Mouse (Mus musculus) embryo, embryonic 11.5 days (tissue): ENCODE data around the gene Slc34a3.

Source experiments
- DNase-seq: peaks from one replicate; pipeline ENCODE4 v3.0.0-alpha.2; 2012; ENCODE audit warnings: low read depth, low spot score

Gene Slc34a3

GRCm38 (mm10) chr2:25224766-25225752, 9.1 kb downstream of the Slc34a3 start:
- peak; percentile 96 for DNase-seq

GRCm38 (mm10) chr2:25224492-25224765, 9.7 kb downstream of the Slc34a3 start, which contains the start of gene Tubb4b:
Gene Tubb4b, minus strand, starts transcription at chr2:25224702.
- DNase-seq = no peak

DNA sequence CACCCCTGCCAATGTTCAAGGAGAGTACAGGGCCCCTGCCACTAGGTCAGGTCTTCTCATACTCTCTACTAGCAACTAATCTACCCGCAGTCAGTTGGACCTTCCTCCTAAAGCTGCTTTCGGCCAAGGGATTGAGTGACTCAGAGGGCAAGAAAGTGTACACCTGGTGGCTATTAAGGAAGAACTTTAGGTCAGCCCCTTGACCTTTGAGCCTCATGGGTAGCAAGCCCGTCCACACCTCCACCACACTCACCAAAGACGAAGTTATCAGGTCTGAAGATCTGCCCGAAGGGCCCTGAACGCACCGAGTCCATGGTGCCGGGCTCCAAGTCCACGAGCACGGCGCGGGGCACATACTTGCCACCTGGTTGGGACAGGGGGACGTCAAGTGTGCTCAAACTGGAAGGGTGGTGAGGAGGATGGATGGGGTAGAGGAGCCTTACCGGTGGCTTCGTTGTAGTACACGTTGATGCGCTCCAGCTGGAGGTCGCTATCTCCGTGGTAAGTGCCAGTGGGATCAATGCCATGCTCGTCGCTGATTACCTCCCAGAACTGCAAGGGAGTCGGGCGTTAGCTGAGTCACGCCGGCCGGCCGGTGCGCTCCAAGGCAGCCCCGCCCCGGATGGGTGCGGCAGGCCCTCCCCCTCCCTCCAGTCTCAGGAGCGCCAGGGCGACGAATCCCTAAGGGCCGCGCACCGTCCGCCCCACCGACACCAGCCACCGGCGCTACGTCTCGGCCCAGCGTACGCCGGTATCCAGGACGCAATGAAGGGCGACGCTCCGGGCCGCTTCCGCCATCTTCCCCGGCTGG, 10.3 kb downstream of the Slc34a3 start:
- DNase-seq = peak; percentile 35

- DNase-seq = no peak
Observed at GRCm38 (mm10) chr2:25221331-25221772, 12.8 kb downstream of the Slc34a3 start.

- no peak for DNase-seq
Observed at GRCm38 (mm10) chr2:25218445-25218844, 15.7 kb downstream of the Slc34a3 start, which contains the start of gene Fam166a. Gene Fam166a, plus strand, starts transcription at chr2:25218745.

DNA sequence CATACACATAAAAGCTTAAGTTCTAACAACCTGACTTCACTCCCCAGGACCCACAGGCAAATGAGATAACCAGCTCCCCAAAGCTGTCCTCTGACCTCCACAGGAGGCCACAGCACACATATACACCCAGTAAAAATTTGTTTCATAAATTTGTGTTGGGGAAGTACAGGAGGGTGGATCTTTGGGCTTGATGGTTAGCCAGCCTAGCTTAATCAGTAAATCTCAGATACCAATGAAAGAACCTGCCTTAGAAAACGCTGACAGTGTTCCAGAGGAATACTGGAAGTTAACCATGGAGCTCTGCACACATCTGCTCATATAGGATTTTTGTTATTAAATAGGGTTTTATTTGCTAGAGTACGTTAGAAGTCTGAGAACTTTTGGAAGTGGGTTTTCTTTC, 16.5 kb downstream of the Slc34a3 start:
- DNase-seq = no peak

DNA sequence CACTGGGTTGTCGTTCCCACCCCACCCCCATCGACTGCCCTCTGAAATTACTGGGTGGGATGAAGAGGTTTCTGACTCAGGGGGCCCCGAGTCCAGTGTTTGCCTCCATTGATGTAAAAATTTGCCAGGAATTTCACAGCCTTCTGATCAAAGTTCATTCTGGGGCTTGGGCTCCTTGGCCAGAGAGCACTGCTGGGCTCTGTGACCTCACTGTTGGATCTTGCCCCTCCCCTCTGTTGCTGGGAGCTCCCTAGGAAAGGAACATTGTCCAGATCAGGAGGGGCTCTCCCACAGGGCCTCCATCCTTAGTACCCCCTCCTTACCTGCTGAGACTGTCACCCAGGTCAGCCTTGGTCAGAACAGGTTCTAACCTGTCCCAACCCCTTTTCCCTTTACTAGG, 19.7 kb downstream of the Slc34a3 start, which contains the start of gene Stpg3:
Gene Stpg3, minus strand, starts transcription at position 194 of the 400 bp plus-strand sequence.
- no peak for DNase-seq

GRCm38 (mm10) chr2:25213266-25213865, 20.8 kb downstream of the Slc34a3 start:
- no peak for DNase-seq

DNA sequence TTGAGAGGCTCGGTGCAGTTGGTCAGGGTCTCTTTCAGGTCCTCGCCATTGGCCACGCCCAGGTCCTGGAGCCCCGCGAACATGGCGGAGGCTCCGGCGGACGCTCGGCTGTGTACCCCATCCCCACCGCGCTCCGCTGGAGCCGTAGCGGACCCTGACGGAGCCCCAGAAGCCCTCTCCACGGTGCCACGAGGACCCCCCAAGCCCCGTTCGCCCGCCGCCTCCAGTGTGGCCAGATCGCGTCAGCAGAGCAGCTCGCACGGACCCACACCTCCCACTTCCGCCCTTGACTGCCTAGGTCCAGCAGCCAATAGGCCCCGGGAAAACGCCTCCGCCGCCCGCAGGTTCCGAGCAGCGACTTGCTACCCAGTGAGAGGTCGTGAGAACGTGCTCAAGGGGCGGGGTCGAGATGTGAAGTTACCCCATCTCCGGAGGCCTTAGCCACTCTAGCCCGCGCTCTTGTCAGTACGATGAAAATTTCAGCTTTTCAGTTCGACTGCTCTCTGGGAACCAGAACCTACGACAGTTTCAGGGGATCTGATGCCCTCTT, 23.0 kb downstream of the Slc34a3 start, which contains the start of gene Nelfb:
Gene Nelfb, minus strand, starts transcription at position 369 of the 550 bp plus-strand sequence.
- peak; percentile 84 for DNase-seq

- no peak for DNase-seq
Observed at GRCm38 (mm10) chr2:25210686-25211085, 23.5 kb downstream of the Slc34a3 start.

DNA sequence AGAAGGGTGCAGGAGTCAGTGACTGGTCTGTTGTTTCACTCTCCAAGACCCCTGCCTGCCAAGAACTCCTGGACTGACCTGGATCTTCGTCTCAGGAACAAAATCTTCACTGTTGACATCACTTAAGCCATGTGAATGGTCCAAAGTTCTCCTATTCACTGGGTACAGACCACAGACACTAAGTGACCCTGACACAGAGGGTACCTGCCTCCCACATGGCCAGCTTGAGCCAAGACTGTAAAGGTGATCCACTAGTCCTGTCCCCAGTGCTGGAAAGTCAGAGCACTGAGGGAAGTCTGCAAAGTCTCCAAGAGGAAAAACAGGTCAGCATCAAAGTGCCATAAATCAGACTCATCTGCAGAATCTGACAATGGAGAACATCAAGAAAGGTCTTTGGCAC, 26.6 kb downstream of the Slc34a3 start:
- no peak for DNase-seq

DNA sequence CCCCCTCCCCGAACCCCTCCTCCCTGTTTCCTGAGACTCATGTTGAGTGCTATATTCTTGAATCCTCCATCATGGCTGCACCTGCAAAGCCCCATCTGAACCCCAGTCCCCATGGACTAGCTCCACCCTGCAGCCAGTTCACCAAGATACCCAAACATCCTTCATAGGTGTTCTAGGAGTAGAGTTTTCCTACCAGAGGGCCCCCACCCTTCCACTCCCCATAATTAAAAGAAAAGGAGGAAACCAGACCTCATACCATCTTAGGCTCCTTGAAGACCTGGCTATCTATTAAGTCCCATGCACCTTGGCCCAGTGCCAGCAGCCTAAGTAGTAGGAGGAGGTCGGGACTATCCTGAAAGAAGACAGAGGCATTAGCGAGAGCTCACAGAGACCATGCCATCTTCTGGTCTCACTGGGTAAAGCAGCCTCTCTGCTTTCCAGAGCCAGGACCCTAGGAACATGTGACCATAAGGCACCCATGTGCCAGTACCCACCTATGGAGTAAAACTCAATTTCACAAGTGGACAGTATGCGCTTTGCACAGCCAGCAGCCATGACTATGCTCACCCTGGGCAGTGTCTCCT, 30.4 kb downstream of the Slc34a3 start:
- DNase-seq = no peak

GRCm38 (mm10) chr2:25200631-25201030, 33.5 kb downstream of the Slc34a3 start:
- DNase-seq = no peak

GRCm38 (mm10) chr2:25197946-25198345, 36.2 kb downstream of the Slc34a3 start:
- no peak for DNase-seq

DNA sequence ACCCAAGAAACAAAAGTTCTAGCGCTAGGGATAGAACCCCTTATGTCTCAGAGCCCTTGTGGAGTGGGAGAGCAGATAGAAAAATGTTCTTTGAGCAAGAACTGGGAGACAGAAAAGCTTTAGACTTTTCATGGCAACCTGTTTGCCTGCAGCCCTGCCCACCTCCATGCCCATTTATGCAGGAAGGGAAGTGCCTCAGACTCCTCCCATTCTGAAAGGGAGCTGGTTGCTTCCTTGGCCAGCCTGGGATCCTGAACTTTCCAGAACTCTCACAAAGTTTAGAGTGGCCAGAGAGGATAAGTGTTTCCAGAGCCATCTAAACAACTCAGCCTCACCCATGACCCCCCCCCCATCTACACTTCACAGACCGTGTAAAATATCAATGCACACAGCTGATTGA, 37.0 kb downstream of the Slc34a3 start:
- no peak for DNase-seq

DNA sequence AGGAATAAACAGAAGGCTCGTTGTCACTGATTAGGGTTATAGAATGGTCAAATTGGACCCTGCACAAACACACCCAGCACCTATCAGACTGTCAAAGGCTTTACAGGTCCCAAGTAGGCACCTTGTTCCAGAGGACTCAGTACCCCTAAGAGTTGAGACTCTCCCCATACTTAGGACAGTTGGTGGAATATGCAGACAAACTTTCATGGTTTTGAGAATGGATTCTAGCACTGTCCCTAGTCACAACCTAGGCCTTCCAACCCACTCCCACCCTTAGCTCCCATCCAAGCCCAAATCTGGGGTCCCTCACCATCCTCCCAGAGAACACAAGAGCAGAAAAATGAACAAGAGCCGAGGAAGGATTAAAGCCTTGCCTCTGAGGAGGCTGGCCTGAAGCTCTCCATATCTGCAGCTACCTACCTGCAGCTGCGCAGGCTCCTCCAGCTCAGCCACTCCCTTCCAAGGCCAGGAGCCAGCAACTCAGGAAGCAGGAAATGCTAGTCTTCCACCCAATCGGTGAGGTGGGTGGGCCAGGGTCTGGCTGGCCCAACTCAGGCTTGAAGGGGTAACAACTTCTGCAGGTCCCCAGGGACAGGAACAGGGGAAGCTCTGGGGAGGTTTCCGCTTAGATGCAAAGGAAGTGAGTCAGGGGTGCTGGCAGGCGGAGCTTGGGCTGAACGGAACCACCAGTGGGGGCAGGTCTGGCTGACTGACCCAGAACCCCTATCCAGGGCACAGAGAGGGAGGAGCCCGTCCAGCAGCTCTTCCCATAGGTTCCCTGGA, 37.8 kb downstream of the Slc34a3 start, which contains the start of gene Tor4a:
Gene Tor4a, minus strand, starts transcription at position 715 of the 783 bp plus-strand sequence.
- DNase-seq = no peak

DNA sequence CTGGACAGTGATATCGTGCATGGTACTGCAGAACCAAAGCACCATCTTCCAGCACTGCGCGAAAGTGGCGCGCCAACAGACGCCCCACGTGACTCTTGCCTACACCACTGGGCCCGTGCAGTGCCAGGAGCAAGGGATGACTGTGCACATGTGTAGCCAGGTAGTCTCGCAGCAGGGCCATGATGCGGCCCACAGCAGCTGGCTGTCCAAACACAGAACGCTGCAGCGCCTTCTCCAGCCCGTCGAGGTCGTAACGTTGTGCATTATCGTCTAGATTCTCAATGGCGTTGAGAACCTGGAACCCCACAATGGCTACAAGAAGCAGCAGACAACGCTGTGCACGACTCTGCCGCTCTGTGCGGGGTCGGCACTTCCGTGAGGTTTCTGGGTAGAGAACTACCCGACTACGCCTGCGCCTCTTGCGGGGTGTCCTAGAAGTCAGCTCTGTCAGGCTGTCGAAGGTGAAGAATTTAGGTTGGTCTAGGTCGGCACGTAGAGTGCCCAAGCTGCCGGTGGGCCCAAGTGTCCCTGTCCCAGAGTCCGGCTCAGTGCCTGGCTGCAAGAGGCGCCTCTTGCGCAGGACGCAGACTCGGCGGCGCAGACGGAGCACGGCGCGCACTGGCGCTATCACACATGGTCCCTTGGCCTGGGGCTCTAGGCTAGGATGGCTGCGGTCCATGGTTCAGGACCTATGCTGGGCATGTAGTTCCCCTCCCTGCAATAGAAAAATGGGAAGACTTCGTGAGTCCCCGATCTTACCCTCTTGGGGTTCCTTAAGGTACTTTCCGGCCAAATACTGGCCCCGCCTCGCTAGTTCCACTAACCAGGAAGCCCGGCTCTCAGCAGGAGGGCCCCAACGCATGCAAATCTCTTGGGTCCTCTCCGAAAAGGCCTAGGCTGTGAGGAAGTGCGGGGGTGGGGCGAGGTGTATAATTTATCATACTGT, 38.7 kb downstream of the Slc34a3 start:
- no peak for DNase-seq

- no peak for DNase-seq
Observed at GRCm38 (mm10) chr2:25194486-25195171, 39.5 kb downstream of the Slc34a3 start.
